Mouse (Mus musculus) left cerebral cortex, postnatal 14 days (tissue): ENCODE measurements at regions not wholly inside any gene's neighbourhood (a gene's known extent, or its start where the extent isn't known, plus 50 kb on each side); places are given as distances from the start of the nearest gene placed in this dataset.

Source experiments
- DNase-seq, 2 experiments: peaks; one replicate each; pipeline ENCODE4 v3.0.0; 2021 to 2022; ENCODE audit warnings: low spot score in 2 of 2, mixed read lengths in 1 of 2
- intact Hi-C: fragments of 180-260 bp; cut with DNase I; formaldehyde crosslinking; loops from one replicate; pipeline ENCODE4 v1.15.1; 2025

GRCm38 (mm10) chr4:140405427-140405826 lies 158.8 kb upstream of the Igsf21 start:
- DNase-seq: no peak
- intact Hi-C loops: no loop called here

GRCm38 (mm10) chr4:140403128-140403527 lies 156.5 kb upstream of the Igsf21 start:
- DNase-seq: no peak
- intact Hi-C loops: no loop called here

- no peak for DNase-seq
- intact Hi-C loops: no loop called here
Measured at GRCm38 (mm10) chr4:140402319-140402718, 155.7 kb upstream of the Igsf21 start.

- intact Hi-C loops: no loop called here
- no peak for DNase-seq
Measured at GRCm38 (mm10) chr4:140401632-140402031, 155.0 kb upstream of the Igsf21 start.

- intact Hi-C loops: no loop called here
- DNase-seq: peak in 1 of 2 experiments; percentile 44
Measured at GRCm38 (mm10) chr4:140396548-140396947, 150.0 kb upstream of the Igsf21 start.

GRCm38 (mm10) chr4:140392290-140392689 lies 145.7 kb upstream of the Igsf21 start:
- DNase-seq: no peak
- intact Hi-C loops: no loop called here

GRCm38 (mm10) chr4:140390684-140391234 lies 144.2 kb upstream of the Igsf21 start:
- no peak for DNase-seq
- intact Hi-C loops: no loop called here

- no peak for DNase-seq
- intact Hi-C loops: no loop called here
Measured at GRCm38 (mm10) chr4:140385686-140386085, 139.1 kb upstream of the Igsf21 start.

- intact Hi-C loops: no loop called here
- DNase-seq: no peak
Measured at GRCm38 (mm10) chr4:140385226-140385625, 138.6 kb upstream of the Igsf21 start.

GRCm38 (mm10) chr4:140383596-140383995 lies 137.0 kb upstream of the Igsf21 start:
- DNase-seq: no peak
- intact Hi-C loops: no loop called here

- intact Hi-C loops: no loop called here
- no peak for DNase-seq
Measured at GRCm38 (mm10) chr4:140380733-140381132, 134.1 kb upstream of the Igsf21 start.

- no peak for DNase-seq
- intact Hi-C loops: loop anchor here (10.0 kb wide), 1 partner anchor 503 kb away; no protein-coding TSS in a partner anchor
Measured at GRCm38 (mm10) chr4:140377941-140378340, 131.4 kb upstream of the Igsf21 start.

- intact Hi-C loops: loop anchor here (5.0 to 10.0 kb wide), 2 partner anchors 120 to 498 kb away; no protein-coding TSS in a partner anchor
- no peak for DNase-seq
Measured at GRCm38 (mm10) chr4:140372586-140373325, 126.2 kb upstream of the Igsf21 start.

- intact Hi-C loops: loop anchor here (5.0 to 10.0 kb wide), 2 partner anchors 119 to 497 kb away; no protein-coding TSS in a partner anchor
- DNase-seq: peak; percentile 75 to 89
Measured at GRCm38 (mm10) chr4:140371426-140372213, 125.0 kb upstream of the Igsf21 start.

- DNase-seq: no peak
Measured at GRCm38 (mm10) chr4:140366975-140367680, 120.5 kb upstream of the Igsf21 start.

GRCm38 (mm10) chr4:140358846-140359245 lies 112.3 kb upstream of the Igsf21 start:
- intact Hi-C loops: loop anchor here (5.0 kb wide), 1 partner anchor 102 kb away; no protein-coding TSS in a partner anchor
- no peak for DNase-seq

More at GRCm38 (mm10) chr4:140366975-140367680, 120.5 kb upstream of the Igsf21 start:
- intact Hi-C loops: loop anchor here (10.0 kb wide), 1 partner anchor 308 kb away; no protein-coding TSS in a partner anchor

- intact Hi-C loops: loop anchor here (5.0 kb wide), 1 partner anchor 101 kb away; no protein-coding TSS in a partner anchor
- peak in 1 of 2 experiments; percentile 61 for DNase-seq
Measured at GRCm38 (mm10) chr4:140358103-140358502, 111.5 kb upstream of the Igsf21 start.

GRCm38 (mm10) chr4:140355144-140355550 lies 108.6 kb upstream of the Igsf21 start:
- DNase-seq: peak; percentile 37 to 45
- intact Hi-C loops: loop anchor here (5.0 kb wide), 1 partner anchor 98 kb away; no protein-coding TSS in a partner anchor

- intact Hi-C loops: no loop called here
- peak in 1 of 2 experiments; percentile 57 for DNase-seq
Measured at GRCm38 (mm10) chr4:140348802-140349201, 102.2 kb upstream of the Igsf21 start.
